Mouse (Mus musculus): ENCODE measurements at regions not wholly inside any gene's neighbourhood (a gene's known extent, or its start where the extent isn't known, plus 50 kb on each side); places are given as distances from the start of the nearest gene placed in this dataset.

DNA sequence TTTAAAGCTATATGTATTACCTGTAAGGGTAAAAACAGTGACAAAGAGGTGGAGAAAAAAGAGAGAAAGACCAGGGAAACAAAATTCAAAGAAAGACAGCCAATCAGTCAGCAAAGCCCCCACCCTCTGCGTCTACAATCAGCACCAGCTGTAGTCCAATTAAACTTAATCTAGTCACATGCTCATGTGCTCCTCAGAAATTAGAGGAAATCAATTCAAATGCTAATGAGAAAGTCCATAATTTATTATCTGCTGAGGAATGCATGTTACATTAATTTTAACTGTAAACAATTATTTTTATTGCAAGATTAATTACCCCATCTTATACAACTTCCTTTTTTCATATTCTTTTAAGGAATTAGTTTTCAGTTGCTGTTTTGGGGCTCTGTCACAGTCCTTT, 216.4 kb upstream of the Hnrnpa3 start:
- H3K9ac ChIP-seq (ENCODE audit: control insufficient read depth, low read depth, low read length, poor library complexity, severe bottlenecking), result no peak overlapping the region
- H3K4me1 ChIP-seq (ENCODE audit: control insufficient read depth in 1 of 2, insufficient read depth in 2 of 2, low read length in 2 of 2), result peaks cover 10 to 21% of the 10 kb centered on the region in 2 experiments
- H3K27ac ChIP-seq (ENCODE audit: control insufficient read depth, low read depth, low read length), result no peak overlapping the region; the same call in 1 of the 2 replicates
- H3K27me3 ChIP-seq (ENCODE audit: control insufficient read depth in 1 of 2, insufficient read depth in 2 of 2, low read length in 2 of 2), result no peaks in the 10 kb centered on the region
- H3K4me3 ChIP-seq (ENCODE audit: control insufficient read depth in 1 of 2, insufficient read depth in 1 of 2, low read depth in 2 of 2, low read length in 2 of 2), result no peak overlapping the region
- H3K36me3 ChIP-seq (ENCODE audit: control insufficient read depth in 1 of 2, insufficient read depth in 2 of 2, low read length in 2 of 2), result peaks cover 0 to 45% of the 10 kb centered on the region in 2 experiments; a peak in 2 of 4 replicates
- no peak for TF ChIP-seq MEF2A (IDR thresholded peaks at IDR 0.05; ENCODE audit: extremely low read depth, insufficient replicate concordance, low read depth, low read length, poor library complexity, severe bottlenecking)
- TF ChIP-seq TBP (IDR thresholded peaks at IDR 0.05; ENCODE audit: low read depth, low read length), result no peak
- no peak for TF ChIP-seq GABPA (IDR thresholded peaks at IDR 0.05; ENCODE audit: low read depth, low read length)
- no peak for TF ChIP-seq ZNF384 (IDR thresholded peaks at IDR 0.05; ENCODE audit: low read depth, low read length)
- no peak for TF ChIP-seq MYB (IDR thresholded peaks at IDR 0.05; ENCODE audit: low read depth, low read length)
- TF ChIP-seq USF1 (IDR thresholded peaks at IDR 0.05; ENCODE audit: low read depth, low read length), result peak; percentile 27; the same call in 1 of the 2 replicates
- no peak for TF ChIP-seq MAX (IDR thresholded peaks at IDR 0.05; ENCODE audit: low read length)
- peak; percentile 12 for DNase-seq (ENCODE audit: low read depth, low spot score)
- no peaks in the 10 kb centered on the region for H3K9me3 ChIP-seq (replicated peaks; ENCODE audit: insufficient read depth, low read length)
- no peaks in the 10 kb centered on the region for H3K79me2 ChIP-seq (ENCODE audit: control insufficient read depth, insufficient read depth, low read length, poor library complexity)

DNA sequence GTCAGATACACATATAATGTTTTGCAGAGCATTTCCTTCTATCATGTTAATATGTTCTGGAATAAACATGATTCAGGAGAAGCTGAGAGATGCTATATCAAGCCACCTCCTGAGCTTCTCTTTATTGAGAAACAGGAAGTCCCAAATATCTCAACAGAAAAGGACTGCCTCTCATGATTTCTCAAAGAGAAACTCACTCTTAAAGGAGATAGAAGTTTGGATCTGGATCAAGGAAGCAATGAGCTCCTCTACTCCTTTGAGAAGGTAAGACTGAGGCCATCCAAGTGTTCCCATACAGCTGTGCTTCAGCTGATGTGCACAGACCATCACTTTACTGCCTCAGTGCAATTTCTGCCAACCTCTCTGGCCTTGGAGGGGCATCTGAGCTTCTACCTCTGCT, 213.9 kb upstream of the Hnrnpa3 start:
- Histone ChIP-seq H3K79me2 (ENCODE audit: control insufficient read depth, insufficient read depth, low read length, poor library complexity) (no peaks in the 10 kb centered on the region), H3K4me3 (ENCODE audit: control insufficient read depth in 1 of 2, insufficient read depth in 1 of 2, low read depth in 2 of 2, low read length in 2 of 2) (no peak overlapping the region), H3K27ac (ENCODE audit: control insufficient read depth, low read depth, low read length) (peak overlapping the region; percentile 79), H3K9me3 (replicated peaks; ENCODE audit: insufficient read depth, low read length) (no peaks in the 10 kb centered on the region), H3K4me1 (ENCODE audit: control insufficient read depth in 1 of 2, insufficient read depth in 2 of 2, low read length in 2 of 2) (peaks cover 19 to 29% of the 10 kb centered on the region in 2 experiments), H3K9ac (ENCODE audit: control insufficient read depth, low read depth, low read length, poor library complexity, severe bottlenecking) (peak overlapping the region; percentile 40), H3K36me3 (ENCODE audit: control insufficient read depth in 1 of 2, insufficient read depth in 2 of 2, low read length in 2 of 2) (peaks cover 0 to 61% of the 10 kb centered on the region in 2 experiments; a peak in 2 of 4 replicates), H3K27me3 (ENCODE audit: control insufficient read depth in 1 of 2, insufficient read depth in 2 of 2, low read length in 2 of 2) (no peaks in the 10 kb centered on the region)
- DNase-seq (ENCODE audit: low read depth, low spot score), result peak; percentile 65
- TF ChIP-seq CHD2 (IDR thresholded peaks at IDR 0.05; ENCODE audit: low read length) (no peak), TCF12 (IDR thresholded peaks at IDR 0.05; ENCODE audit: low read depth, low read length) (no peak), ZMIZ1 (IDR thresholded peaks at IDR 0.05; ENCODE audit: low read depth, low read length) (no peak), RCOR1 (IDR thresholded peaks at IDR 0.05; ENCODE audit: low read depth, low read length) (peak; percentile 58; the same call in 1 of the 2 replicates), NRF1 (IDR thresholded peaks at IDR 0.05; ENCODE audit: insufficient read depth, low read depth, low read length, poor library complexity, severe bottlenecking) (no peak), EP300 (IDR thresholded peaks at IDR 0.05; ENCODE audit: low read depth in 1 of 2, low read length in 2 of 2) (peak; percentile 59 to 79), POLR2A (IDR thresholded peaks at IDR 0.05; ENCODE audit: control insufficient read depth in 1 of 2, insufficient read depth in 1 of 2, low read depth in 1 of 2, low read length in 2 of 2, poor library complexity in 1 of 2) (peak in 1 of 2 experiments; percentile 51; a peak in 2 of 4 replicates), TBP (IDR thresholded peaks at IDR 0.05; ENCODE audit: low read depth, low read length) (peak; percentile 22; the same call in 1 of the 2 replicates), SIN3A (IDR thresholded peaks at IDR 0.05; ENCODE audit: low read length) (peak; percentile 59), CHD1 (IDR thresholded peaks at IDR 0.05; ENCODE audit: low read depth, low read length) (no peak), KAT2A (conservative IDR thresholded peaks at IDR 0.05; ENCODE audit: low read depth, low read length) (no peak), MAZ (IDR thresholded peaks at IDR 0.05; ENCODE audit: low read depth, low read length) (no peak), USF2 (IDR thresholded peaks at IDR 0.05; ENCODE audit: borderline replicate concordance in 1 of 2, insufficient read depth in 1 of 2, low read depth in 1 of 2, low read length in 2 of 2) (no peak), E2F4 (IDR thresholded peaks at IDR 0.05; ENCODE audit: borderline replicate concordance, low read depth, low read length) (no peak), NELFE (IDR thresholded peaks at IDR 0.05; ENCODE audit: low read depth, low read length) (no peak), ELF1 (IDR thresholded peaks at IDR 0.05; ENCODE audit: low read depth, low read length) (peak; percentile 63; the same call in 1 of the 2 replicates), POLR2AphosphoS2 (IDR thresholded peaks at IDR 0.05; ENCODE audit: low read length) (no peak), ETS1 (IDR thresholded peaks at IDR 0.05; ENCODE audit: low read depth, low read length) (peak; percentile 29; the same call in 1 of the 2 replicates), MEF2A (IDR thresholded peaks at IDR 0.05; ENCODE audit: extremely low read depth, insufficient replicate concordance, low read depth, low read length, poor library complexity, severe bottlenecking) (no peak), GATA1 (IDR thresholded peaks at IDR 0.05; ENCODE audit: low read depth, low read length) (peak; percentile 30; the same call in 1 of the 2 replicates), MAX (IDR thresholded peaks at IDR 0.05; ENCODE audit: low read length) (no peak), ZC3H11A (IDR thresholded peaks at IDR 0.05; ENCODE audit: low read depth, low read length) (no peak)

Measured in MEL (cell line).